Mouse (Mus musculus) heart, postnatal 14 days (tissue): Measurements from ENCODE around the gene Dnase2b. TPM values are rescaled to one million over a fixed set of nuclear protein-coding genes. Genes with fewer than 3 reads are reported as not detected.

Experiments
- DNase-seq, 2 experiments: peaks; one replicate each; pipeline ENCODE4 v3.0.0; 2021 to 2022
- intact Hi-C: fragments of 180-260 bp; cut with DNase I; formaldehyde crosslinking; loops from one replicate; pipeline ENCODE4 v1.15.1; 2025
- long read RNA-seq, 2 experiments: library from polyadenylated mRNA; stranded (forward); transcript quantifications; one replicate each; pipeline ENCODE4 v2.0.0; 2021
- total RNA-seq, 2 experiments: library from RNA; stranded (reverse); gene quantifications; 2 replicates each; pipeline ENCODE4 v1.2.3; 2021

Gene Dnase2b
- total RNA-seq, result not detected
- long read RNA-seq, experiment 1, result 0 reads
- long read RNA-seq, experiment 2, result 0 reads

- intact Hi-C loops, result no loop called here
- no peak for DNase-seq
These were observed at the start of gene Dnase2b for GRCm38 (mm10) chr3:146615496-146615895. Gene Dnase2b (minus strand): TSS chr3:146615596.

- intact Hi-C loops, result no loop called here
- DNase-seq, result no peak
These were observed 46.5 kb upstream of the Dnase2b start for GRCm38 (mm10) chr3:146661907-146662306.

GRCm38 (mm10) chr3:146661001-146661400, 45.6 kb upstream of the Dnase2b start:
- DNase-seq, result no peak
- intact Hi-C loops, result no loop called here

GRCm38 (mm10) chr3:146659321-146659720, 43.9 kb upstream of the Dnase2b start:
- DNase-seq, result peak in 1 of 2 experiments; percentile 26

GRCm38 (mm10) chr3:146658061-146658639, 42.8 kb upstream of the Dnase2b start:
- intact Hi-C loops, result no loop called here
- no peak for DNase-seq

More at GRCm38 (mm10) chr3:146659321-146659720, 43.9 kb upstream of the Dnase2b start:
- intact Hi-C loops, result no loop called here

GRCm38 (mm10) chr3:146657433-146657832, 42.0 kb upstream of the Dnase2b start:
- no peak for DNase-seq
- intact Hi-C loops, result no loop called here

- intact Hi-C loops, result no loop called here
- DNase-seq, result no peak
These were observed 39.7 kb upstream of the Dnase2b start for GRCm38 (mm10) chr3:146655111-146655577.

GRCm38 (mm10) chr3:146653692-146654091, 38.3 kb upstream of the Dnase2b start:
- no peak for DNase-seq
- intact Hi-C loops, result no loop called here

GRCm38 (mm10) chr3:146652431-146652830, 37.0 kb upstream of the Dnase2b start:
- no peak for DNase-seq

GRCm38 (mm10) chr3:146651217-146651616, 35.8 kb upstream of the Dnase2b start, which contains the start of gene 4930503B20Rik:
Gene 4930503B20Rik (minus strand): TSS chr3:146651317.
- DNase-seq, result no peak
- intact Hi-C loops, result no loop called here

More at GRCm38 (mm10) chr3:146652431-146652830, 37.0 kb upstream of the Dnase2b start:
- intact Hi-C loops, result no loop called here

- intact Hi-C loops, result no loop called here
- DNase-seq, result no peak
These were observed 35.3 kb upstream of the Dnase2b start for GRCm38 (mm10) chr3:146650716-146651115.

- intact Hi-C loops, result no loop called here
- DNase-seq, result no peak
These were observed 34.0 kb upstream of the Dnase2b start for GRCm38 (mm10) chr3:146649311-146649894.

GRCm38 (mm10) chr3:146641818-146642427, 26.5 kb upstream of the Dnase2b start:
- DNase-seq, result no peak
- intact Hi-C loops, result loop anchor here (1.0 kb wide), 1 partner anchor 15 kb away; no protein-coding TSS in a partner anchor

- no peak for DNase-seq
- intact Hi-C loops, result no loop called here
These were observed 17.1 kb upstream of the Dnase2b start for GRCm38 (mm10) chr3:146632506-146632905.

GRCm38 (mm10) chr3:146628227-146628982, 13.0 kb upstream of the Dnase2b start:
- intact Hi-C loops, result no loop called here

GRCm38 (mm10) chr3:146625766-146626165, 10.4 kb upstream of the Dnase2b start:
- intact Hi-C loops, result no loop called here

More at GRCm38 (mm10) chr3:146628227-146628982, 13.0 kb upstream of the Dnase2b start:
- DNase-seq, result no peak

GRCm38 (mm10) chr3:146621966-146622365, 6.6 kb upstream of the Dnase2b start:
- DNase-seq, result no peak
- intact Hi-C loops, result no loop called here

More at GRCm38 (mm10) chr3:146625766-146626165, 10.4 kb upstream of the Dnase2b start:
- no peak for DNase-seq

- peak; percentile 16 to 23 for DNase-seq
- intact Hi-C loops, result no loop called here
These were observed 5.3 kb upstream of the Dnase2b start for GRCm38 (mm10) chr3:146620555-146621249.

- no peak for DNase-seq
- intact Hi-C loops, result no loop called here
These were observed 4.7 kb upstream of the Dnase2b start for GRCm38 (mm10) chr3:146620101-146620500.

GRCm38 (mm10) chr3:146618357-146618756, 3.0 kb upstream of the Dnase2b start:
- intact Hi-C loops, result no loop called here
- no peak for DNase-seq
